8 mouse cellular contexts compared by ENCODE assay signal in the genomic region with DNA sequence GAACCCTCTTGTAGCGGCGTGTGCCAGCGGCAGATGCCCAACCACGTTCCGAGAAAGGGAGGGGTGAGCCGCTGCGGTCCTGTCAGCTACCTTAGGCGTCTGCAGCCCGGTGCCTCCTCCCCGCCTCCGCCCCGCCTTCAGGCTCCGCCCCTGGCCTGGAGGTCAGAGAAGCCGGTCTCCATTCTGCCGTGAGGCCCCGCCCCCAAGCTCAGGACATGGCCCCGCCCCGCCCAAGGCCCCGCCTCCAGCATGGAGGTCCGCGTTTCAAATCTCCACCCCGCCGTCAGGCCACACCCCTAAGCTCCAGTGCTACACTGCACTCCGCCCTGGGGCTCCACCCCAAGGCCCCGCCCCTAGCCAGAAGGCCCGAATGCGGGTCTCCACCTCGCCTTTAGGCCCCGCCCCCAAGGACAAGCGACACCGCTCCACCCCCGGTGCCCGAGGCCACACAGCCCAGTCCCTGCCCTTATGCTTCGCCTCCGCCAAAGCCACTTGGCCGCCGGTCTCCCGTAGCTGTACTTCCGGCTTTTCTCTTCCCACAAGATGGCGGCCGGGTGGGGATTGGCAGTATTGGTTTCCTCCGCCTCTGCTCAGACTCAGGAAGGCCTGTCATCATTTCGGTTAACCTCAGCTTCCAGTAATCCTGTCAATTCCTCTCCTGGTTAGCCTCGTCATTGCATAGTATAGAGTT. TPM values are rescaled to one million over a fixed set of nuclear protein-coding genes. Genes with fewer than 3 reads are reported as not detected.
A peak's percentile ranks its signal among the peaks of the same experiment; 100 is the strongest.
DNase-seq lines count a peak whose midpoint lies in the region; ATAC-seq and TF ChIP-seq lines count a peak whose summit lies in the region.

A gene (minus strand): TSS at position 217 of the 691 bp plus-strand sequence.

- H3K36me3 ChIP-seq in megakaryocyte, embryonic 14.5 days (replicated peaks; ENCODE audit: low read length) = peaks cover 3% of the 10 kb centered on the region

- peak; percentile 85 for ATAC-seq in activated CD4-positive, CD25-positive, alpha-beta regulatory T cell, adult 4 months

- H3K27me3 ChIP-seq in megakaryocyte, embryonic 14.5 days (replicated peaks) = peaks cover 16% of the 10 kb centered on the region

- H3K27ac ChIP-seq in cortical plate, adult 2 months (ENCODE audit: insufficient read depth, low read length) = peak within 1 kb of the TSS; percentile 66; the same call in 1 of the 2 replicates

- TF ChIP-seq CTCF in cortical plate, adult 2 months (IDR thresholded peaks at IDR 0.05; ENCODE audit: extremely low read depth, insufficient read depth, low read length) = no peak

- TF ChIP-seq POLR2A in cortical plate, adult 2 months (IDR thresholded peaks at IDR 0.05; ENCODE audit: extremely low read depth, insufficient read depth, low read length) = peak; percentile 62; the same call in 1 of the 2 replicates

- H3K4me1 ChIP-seq in cortical plate, adult 2 months (ENCODE audit: control insufficient read depth, insufficient read depth, low read length) = peaks cover 2% of the 10 kb centered on the region; the same call in 1 of the 2 replicates
- H3K4me1 ChIP-seq in megakaryocyte, embryonic 14.5 days = peaks cover 14% of the 10 kb centered on the region

- peak; percentile 99 to 100 for DNase-seq in gastrocnemius, adult 8-10 months (ENCODE audit: low spot score in 2 of 2)
- peak; percentile 87 for DNase-seq in hindlimb bud, embryonic 11.5 days (ENCODE audit: extremely low spot score, low read depth, low spot score)
- DNase-seq in left cerebral cortex, adult 8-10 months (ENCODE audit: low spot score in 2 of 2) = peak; percentile 93 to 99
- peak; percentile 99 for DNase-seq in right cerebral cortex, postnatal 10 days (ENCODE audit: low spot score in 2 of 2)
- DNase-seq in urinary bladder, postnatal 25 days (ENCODE audit: low spot score) = peak; percentile 99

- peak within 1 kb of the TSS; percentile 83 for H3K4me3 ChIP-seq in cortical plate, adult 2 months (ENCODE audit: insufficient read depth, low read length)
- H3K4me3 ChIP-seq in megakaryocyte, embryonic 14.5 days (replicated peaks) = peak within 1 kb of the TSS; percentile 99

- no peaks in the 10 kb centered on the region for H3K9me3 ChIP-seq in megakaryocyte, embryonic 14.5 days

RNA-seq across cellular contexts. Expression of the gene that starts here (rescaled TPM):
- 10 to 100 TPM; 15.1 to 19.5 TPM for polyA plus RNA-seq in activated CD4-positive, CD25-positive, alpha-beta regulatory T cell, adult 4 months (2017; shearing (Covaris generic))
- polyA plus RNA-seq in cortical plate, adult 2 months (2012; rRNA removed) = 25.9 and 26.6 TPM in 2 replicates
- 10 to 100 TPM; 14.6 to 21.7 (median 19.3) TPM for total RNA-seq in gastrocnemius, adult 8-10 months (2022)
- total RNA-seq in left cerebral cortex, adult 8-10 months (2022) = 10 to 100 TPM; 43.1 to 50.3 (median 45.5) TPM
- 0.46 TPM in 1 of 2 replicates, not detected in the other for polyA plus RNA-seq in megakaryocyte, embryonic 14.5 days (2012; ENCODE audit: insufficient read depth, low replicate concordance)

Comparison
In these comparisons a context has a peak if more than half of its experiments do, and no peak if none do; other contexts are left out.
1. Peak in every context shown above with its lines: DNase-seq, ATAC-seq, H3K4me3 ChIP-seq and H3K27ac ChIP-seq.
2. RNA of the gene that starts here (polyA plus RNA-seq): 25.9 to 26.6 TPM in cortical plate, adult 2 months and 15.1 to 19.5 TPM in activated CD4-positive, CD25-positive, alpha-beta regulatory T cell, adult 4 months; 0.46 TPM in megakaryocyte, embryonic 14.5 days; every median in the first group is over 10 times any median in the second.